Mouse (Mus musculus): ENCODE results near the gene Tns2.

DNA sequence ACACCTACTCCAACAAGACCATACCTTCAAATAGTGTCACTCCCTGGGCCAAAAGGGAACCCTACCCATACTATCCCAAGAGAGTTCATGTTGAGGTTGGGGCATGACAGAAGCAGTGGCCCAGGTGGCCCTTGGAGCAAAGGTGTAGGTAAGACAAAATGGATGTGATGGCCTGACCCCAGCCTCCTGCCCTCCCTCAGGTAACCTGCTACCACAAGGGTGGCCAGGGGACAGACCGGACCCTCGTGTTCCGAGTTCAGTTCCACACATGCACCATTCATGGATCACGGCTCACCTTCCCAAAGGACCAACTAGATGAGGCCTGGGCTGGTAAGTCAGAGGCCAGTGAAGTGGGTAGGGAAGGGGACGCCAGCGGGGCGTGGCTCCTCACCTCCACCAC is 10.1 kb downstream of the Tns2 start:
- TF ChIP-seq CTCF (IDR thresholded peaks at IDR 0.05; ENCODE audit: low read depth) (no peak), EP300 (IDR thresholded peaks at IDR 0.05; ENCODE audit: low read depth) (no peak)

Data from heart, postnatal 0 days (tissue).